Mouse (Mus musculus): Measurements from ENCODE around the gene Cabin1. TPM values are rescaled to one million over a fixed set of nuclear protein-coding genes. Genes with fewer than 3 reads are reported as not detected.

Gene Cabin1
- polyA plus RNA-seq, 1 experiment from 2014 or later = 39.0 TPM

- Histone ChIP-seq H3K27ac (replicated peaks) (peak overlapping the region; percentile 76), H3K4me3 (peak overlapping the region; percentile 79), H3K27me3 (replicated peaks; ENCODE audit: low read depth, poor library complexity, severe bottlenecking) (peaks cover 42% of the 10 kb centered on the region), H3K36me3 (replicated peaks) (peaks cover 56% of the 10 kb centered on the region), H3K9me3 (no peaks in the 10 kb centered on the region), H3K4me1 (peaks cover 28% of the 10 kb centered on the region)
- 2% methylated on average over 23 of the region's 23 CpGs for WGBS
- no peak for DNase-seq (ENCODE audit: low spot score)
Measured at GRCm38 (mm10) chr10:75667911-75668270, 96.2 kb downstream of the Cabin1 start.

GRCm38 (mm10) chr10:75667115-75667910, 96.8 kb downstream of the Cabin1 start:
- peak overlapping the region; percentile 79 for H3K4me3 ChIP-seq
- peak overlapping the region; percentile 76 for H3K27ac ChIP-seq (replicated peaks)
- H3K27me3 ChIP-seq (replicated peaks; ENCODE audit: low read depth, poor library complexity, severe bottlenecking) = peaks cover 42% of the 10 kb centered on the region
- H3K9me3 ChIP-seq = no peaks in the 10 kb centered on the region
- WGBS = under 1% methylated on average over 63 of the region's 63 CpGs
- peaks cover 57% of the 10 kb centered on the region for H3K36me3 ChIP-seq (replicated peaks)
- peak; percentile 66 for DNase-seq (ENCODE audit: low spot score)
- H3K4me1 ChIP-seq = peaks cover 28% of the 10 kb centered on the region

- H3K27ac ChIP-seq (replicated peaks) = peak overlapping the region; percentile 76; the same call in 1 of the 2 replicates
Measured at GRCm38 (mm10) chr10:75666451-75667030, 97.6 kb downstream of the Cabin1 start.

GRCm38 (mm10) chr10:75664673-75665270, 99.4 kb downstream of the Cabin1 start:
- 87% methylated on average over 6 of the region's 6 CpGs for WGBS
- Histone ChIP-seq H3K27me3 (replicated peaks; ENCODE audit: low read depth, poor library complexity, severe bottlenecking) (peaks cover 36% of the 10 kb centered on the region), H3K4me1 (peaks cover 28% of the 10 kb centered on the region), H3K4me3 (no peak overlapping the region), H3K9me3 (no peaks in the 10 kb centered on the region), H3K36me3 (replicated peaks) (peaks cover 57% of the 10 kb centered on the region), H3K27ac (replicated peaks) (no peak overlapping the region)
- DNase-seq (ENCODE audit: low spot score) = no peak

More at GRCm38 (mm10) chr10:75666451-75667030, 97.6 kb downstream of the Cabin1 start:
- Histone ChIP-seq H3K36me3 (replicated peaks) (peaks cover 57% of the 10 kb centered on the region), H3K9me3 (no peaks in the 10 kb centered on the region), H3K4me1 (peaks cover 28% of the 10 kb centered on the region), H3K27me3 (replicated peaks; ENCODE audit: low read depth, poor library complexity, severe bottlenecking) (peaks cover 42% of the 10 kb centered on the region), H3K4me3 (peak overlapping the region; percentile 79)
- 36% methylated on average over 4 of the region's 4 CpGs for WGBS
- no peak for DNase-seq (ENCODE audit: low spot score)

GRCm38 (mm10) chr10:75662575-75662974, 101.6 kb downstream of the Cabin1 start:
- peaks cover 14% of the 10 kb centered on the region for H3K27me3 ChIP-seq (replicated peaks; ENCODE audit: low read depth, poor library complexity, severe bottlenecking)
- peaks cover 18% of the 10 kb centered on the region for H3K4me1 ChIP-seq
- H3K36me3 ChIP-seq (replicated peaks) = peaks cover 69% of the 10 kb centered on the region
- 88% methylated on average over 4 of the region's 4 CpGs for WGBS
- H3K9me3 ChIP-seq = no peaks in the 10 kb centered on the region
- no peak overlapping the region for H3K27ac ChIP-seq (replicated peaks)
- no peak for DNase-seq (ENCODE audit: low spot score)
- no peak overlapping the region for H3K4me3 ChIP-seq

GRCm38 (mm10) chr10:75661876-75662275, 102.3 kb downstream of the Cabin1 start:
- peaks cover 76% of the 10 kb centered on the region for H3K36me3 ChIP-seq (replicated peaks)
- H3K27me3 ChIP-seq (replicated peaks; ENCODE audit: low read depth, poor library complexity, severe bottlenecking) = peaks cover 9% of the 10 kb centered on the region

GRCm38 (mm10) chr10:75661381-75661780, 102.8 kb downstream of the Cabin1 start:
- Histone ChIP-seq H3K4me3 (no peak overlapping the region), H3K4me1 (peaks cover 6% of the 10 kb centered on the region), H3K27me3 (replicated peaks; ENCODE audit: low read depth, poor library complexity, severe bottlenecking) (peaks cover 4% of the 10 kb centered on the region), H3K9me3 (no peaks in the 10 kb centered on the region), H3K36me3 (replicated peaks) (peaks cover 80% of the 10 kb centered on the region), H3K27ac (replicated peaks) (no peak overlapping the region)
- no peak for DNase-seq (ENCODE audit: low spot score)
- WGBS = 89% methylated on average over 6 of the region's 6 CpGs

More at GRCm38 (mm10) chr10:75661876-75662275, 102.3 kb downstream of the Cabin1 start:
- H3K27ac ChIP-seq (replicated peaks) = no peak overlapping the region
- no peak for DNase-seq (ENCODE audit: low spot score)
- no peaks in the 10 kb centered on the region for H3K9me3 ChIP-seq
- WGBS = 95% methylated on average over 3 of the region's 3 CpGs
- no peak overlapping the region for H3K4me3 ChIP-seq
- peaks cover 11% of the 10 kb centered on the region for H3K4me1 ChIP-seq

GRCm38 (mm10) chr10:75657772-75658171, 106.4 kb downstream of the Cabin1 start:
- Histone ChIP-seq H3K27ac (replicated peaks) (no peak overlapping the region), H3K4me3 (no peak overlapping the region), H3K27me3 (replicated peaks; ENCODE audit: low read depth, poor library complexity, severe bottlenecking) (no peaks in the 10 kb centered on the region), H3K36me3 (replicated peaks) (peaks cover 97% of the 10 kb centered on the region), H3K4me1 (no peaks in the 10 kb centered on the region; the same call in 1 of the 2 replicates), H3K9me3 (no peaks in the 10 kb centered on the region)
- no peak for DNase-seq (ENCODE audit: low spot score)
- WGBS = 97% methylated on average over 7 of the region's 7 CpGs

GRCm38 (mm10) chr10:75657165-75657564, 107.0 kb downstream of the Cabin1 start:
- 93% methylated on average over 5 of the region's 5 CpGs for WGBS
- no peaks in the 10 kb centered on the region for H3K9me3 ChIP-seq
- H3K4me1 ChIP-seq = no peaks in the 10 kb centered on the region; the same call in 1 of the 2 replicates
- H3K4me3 ChIP-seq = no peak overlapping the region
- H3K27ac ChIP-seq (replicated peaks) = no peak overlapping the region
- H3K36me3 ChIP-seq (replicated peaks) = peaks cover 97% of the 10 kb centered on the region
- no peaks in the 10 kb centered on the region for H3K27me3 ChIP-seq (replicated peaks; ENCODE audit: low read depth, poor library complexity, severe bottlenecking)
- DNase-seq (ENCODE audit: low spot score) = no peak

GRCm38 (mm10) chr10:75654053-75654452, 110.1 kb downstream of the Cabin1 start:
- H3K4me1 ChIP-seq = no peaks in the 10 kb centered on the region; the same call in 1 of the 2 replicates
- DNase-seq (ENCODE audit: low spot score) = no peak
- no peaks in the 10 kb centered on the region for H3K9me3 ChIP-seq
- no peak overlapping the region for H3K4me3 ChIP-seq
- peaks cover 100% of the 10 kb centered on the region for H3K36me3 ChIP-seq (replicated peaks)
- WGBS = 91% methylated on average over 4 of the region's 4 CpGs
- H3K27me3 ChIP-seq (replicated peaks; ENCODE audit: low read depth, poor library complexity, severe bottlenecking) = no peaks in the 10 kb centered on the region
- H3K27ac ChIP-seq (replicated peaks) = no peak overlapping the region

- 95% methylated on average over 16 of the region's 16 CpGs for WGBS
- peaks cover 100% of the 10 kb centered on the region for H3K36me3 ChIP-seq (replicated peaks)
- no peak for DNase-seq (ENCODE audit: low spot score)
Measured at GRCm38 (mm10) chr10:75651381-75652068, 112.6 kb downstream of the Cabin1 start.

GRCm38 (mm10) chr10:75650306-75650902, 113.7 kb downstream of the Cabin1 start:
- H3K9me3 ChIP-seq = no peaks in the 10 kb centered on the region
- H3K27me3 ChIP-seq (replicated peaks; ENCODE audit: low read depth, poor library complexity, severe bottlenecking) = no peaks in the 10 kb centered on the region
- no peak for DNase-seq (ENCODE audit: low spot score)
- no peaks in the 10 kb centered on the region for H3K4me1 ChIP-seq
- 92% methylated on average over 6 of the region's 6 CpGs for WGBS
- peaks cover 100% of the 10 kb centered on the region for H3K36me3 ChIP-seq (replicated peaks)
- no peak overlapping the region for H3K4me3 ChIP-seq
- H3K27ac ChIP-seq (replicated peaks) = no peak overlapping the region

More at GRCm38 (mm10) chr10:75651381-75652068, 112.6 kb downstream of the Cabin1 start:
- no peaks in the 10 kb centered on the region for H3K27me3 ChIP-seq (replicated peaks; ENCODE audit: low read depth, poor library complexity, severe bottlenecking)
- H3K4me3 ChIP-seq = no peak overlapping the region
- H3K9me3 ChIP-seq = no peaks in the 10 kb centered on the region
- H3K27ac ChIP-seq (replicated peaks) = no peak overlapping the region
- no peaks in the 10 kb centered on the region for H3K4me1 ChIP-seq

Data from embryonic facial prominence, embryonic 10.5 days (tissue).